Mouse (Mus musculus) midbrain, embryonic 11.5 days (tissue): ENCODE data around the gene Zfp148. TPM values are rescaled to one million over a fixed set of nuclear protein-coding genes. Genes with fewer than 3 reads are reported as not detected.

ENCODE experiments used
- ATAC-seq: fragments of 200-750 bp; cut with Nextera tagmentation; 2 replicates; pipeline ENCODE4 v1.8.0; 2017; ENCODE audit warnings: moderate TSS enrichment, moderate library complexity; ENCODE audit not compliant: low FRiP score
- DNase-seq: peaks from one replicate; pipeline ENCODE4 v3.0.0; 2015; ENCODE audit warnings: low spot score; ENCODE audit errors: missing footprints
- H3K27ac ChIP-seq: fragments of 300-500 bp; sonication (generic); 2 replicates; pipeline ENCODE4 v1.5.1; 2014; ENCODE audit warnings: low read depth, low read length
- H3K27me3 ChIP-seq: fragments of 300-500 bp; sonication (generic); 2 replicates; pipeline ENCODE4 v1.6.1; 2014; ENCODE audit warnings: mild to moderate bottlenecking, low read length, moderate library complexity, mixed read lengths; ENCODE audit not compliant: control insufficient read depth, insufficient read depth
- H3K36me3 ChIP-seq: fragments of 300-500 bp; sonication (generic); 2 replicates; pipeline ENCODE4 v1.6.1; 2014; ENCODE audit warnings: mild to moderate bottlenecking, low read length, moderate library complexity, mixed read lengths; ENCODE audit not compliant: control insufficient read depth, insufficient read depth
- H3K4me1 ChIP-seq: fragments of 300-500 bp; sonication (generic); 2 replicates; pipeline ENCODE4 v1.6.1; 2014; ENCODE audit warnings: low read length; ENCODE audit not compliant: control insufficient read depth, insufficient read depth
- H3K4me2 ChIP-seq: fragments of 300-500 bp; sonication (generic); 2 replicates; pipeline ENCODE4 v1.6.1; 2014; ENCODE audit warnings: mild to moderate bottlenecking, moderate library complexity
- H3K4me3 ChIP-seq: fragments of 300-500 bp; sonication (generic); 2 replicates; pipeline ENCODE4 v1.5.1; 2014; ENCODE audit warnings: low read depth, low read length
- H3K9ac ChIP-seq: fragments of 300-500 bp; sonication (generic); 2 replicates; pipeline ENCODE4 v1.6.1; 2014; ENCODE audit warnings: low read length
- H3K9me3 ChIP-seq: fragments of 300-500 bp; sonication (generic); 2 replicates; pipeline ENCODE4 v1.6.1; 2016; ENCODE audit warnings: low read length; ENCODE audit not compliant: control insufficient read depth
- WGBS: fragments of 180-500 bp; shearing (Covaris S2); extraction: QIAGEN DNeasy Blood & Tissue Kit; methylation state at CpG from one replicate; pipeline ENCODE4 v1.1.7; 2014; 5-methylcytosine and 5-hydroxymethylcytosine counted together
- polyA plus RNA-seq: library from polyadenylated mRNA; unstranded; fragments of >200 nt; fragmentation: Nextera tagmentation; extraction: Ambion mirVana; gene quantifications from 2 replicates; pipeline ENCODE4 v1.2.1, GENCODE M21; 2014

The Zfp148 gene
- polyA plus RNA-seq, 1 experiment from 2014 or later = 49.1 TPM

DNA sequence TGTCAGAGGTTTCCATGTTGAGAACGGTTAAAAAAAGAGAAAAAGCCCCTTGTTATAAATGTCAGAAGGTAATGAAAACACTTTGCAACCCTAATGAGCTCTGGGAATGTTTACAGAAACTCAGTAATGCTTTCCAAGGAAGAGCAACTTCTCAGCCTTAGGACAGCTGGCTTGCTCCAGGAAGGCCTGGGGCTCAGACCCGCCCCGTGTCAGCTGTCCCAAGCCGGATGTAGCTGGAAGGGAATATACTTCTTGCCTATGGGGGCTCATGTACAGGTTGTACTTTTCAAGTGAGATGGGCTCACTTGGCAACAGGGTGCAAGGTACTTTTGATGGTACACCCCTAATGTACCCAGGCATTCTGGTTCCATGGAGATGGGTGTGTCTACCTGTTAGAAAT lies 164.9 kb downstream of the Zfp148 start:
- Histone ChIP-seq H3K4me2 (no peak overlapping the region), H3K36me3 (no peaks in the 10 kb centered on the region), H3K9me3 (no peaks in the 10 kb centered on the region; the same call in 1 of the 2 replicates), H3K9ac (no peak overlapping the region), H3K4me3 (no peak overlapping the region), H3K27ac (no peak overlapping the region), H3K27me3 (no peaks in the 10 kb centered on the region), H3K4me1 (no peaks in the 10 kb centered on the region)
- ATAC-seq (no peak), DNase-seq (no peak)
- 88% methylated on average over 4 of the region's 4 CpGs for WGBS

DNA sequence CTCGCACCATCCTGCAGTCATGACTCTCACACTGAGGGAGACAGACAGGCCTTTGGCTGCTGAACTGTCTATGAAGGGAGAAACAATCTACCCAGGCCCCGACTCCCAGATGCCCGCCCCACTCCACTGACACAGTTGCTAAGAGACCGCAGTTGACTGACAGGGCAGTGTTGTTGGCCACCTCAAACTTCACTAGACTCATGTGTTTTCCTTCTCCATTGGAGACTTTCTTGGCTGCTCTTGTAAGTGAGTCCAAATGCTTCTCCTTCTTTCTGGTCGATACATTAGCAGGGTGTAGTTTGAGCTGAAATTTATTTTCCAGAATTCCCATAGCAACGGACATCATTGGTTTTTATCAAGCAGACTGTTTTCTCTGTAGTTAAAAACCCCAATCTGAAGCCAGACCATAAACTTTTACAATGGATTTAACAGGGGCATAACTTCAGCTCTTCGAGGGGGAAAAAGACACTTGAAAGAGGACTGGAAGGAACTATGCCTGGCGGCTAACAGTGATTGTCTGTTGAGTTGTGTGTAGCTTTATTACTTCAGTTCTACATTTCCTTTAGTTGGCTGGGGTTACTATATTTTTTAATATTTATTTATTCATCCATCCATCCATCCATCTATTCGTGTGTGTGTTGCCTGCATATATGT lies 173.2 kb downstream of the Zfp148 start:
- H3K27ac ChIP-seq = no peak overlapping the region
- DNase-seq (no peak), ATAC-seq (no peak)
- H3K4me2 ChIP-seq = no peak overlapping the region
- H3K36me3 ChIP-seq = no peaks in the 10 kb centered on the region
- 74% methylated on average over 9 of the region's 9 CpGs for WGBS
- peaks cover 4% of the 10 kb centered on the region for H3K4me1 ChIP-seq
- H3K27me3 ChIP-seq = no peaks in the 10 kb centered on the region
- H3K9me3 ChIP-seq = no peaks in the 10 kb centered on the region
- no peak overlapping the region for H3K9ac ChIP-seq
- H3K4me3 ChIP-seq = no peak overlapping the region

Other genes starting within 250 kb of the Zfp148 start
- gene Osbpl11, start 195.8 kb upstream of the Zfp148 start, polyA plus RNA-seq = 24.5 and 25.2 TPM in 2 replicates
- 86.9 and 92.9 TPM in 2 replicates for gene Snx4, start 129.4 kb upstream of the Zfp148 start, polyA plus RNA-seq
- gene Slc12a8, start 136.5 kb downstream of the Zfp148 start, polyA plus RNA-seq = 1.2 and 1.3 TPM in 2 replicates